Mouse (Mus musculus) lung, postnatal 0 days (tissue): Measurements from ENCODE around the gene Fut7.

Experiments used
- CTCF ChIP-seq: IDR thresholded peaks from 2 replicates; pipeline ENCODE4 v1.5.1; 2016; ENCODE audit warnings: antibody characterized with exemption, mild to moderate bottlenecking
- EP300 ChIP-seq: IDR thresholded peaks from 2 replicates; pipeline ENCODE4 v1.6.1; 2016; ENCODE audit warnings: antibody characterized with exemption, mild to moderate bottlenecking, control low read depth

DNA sequence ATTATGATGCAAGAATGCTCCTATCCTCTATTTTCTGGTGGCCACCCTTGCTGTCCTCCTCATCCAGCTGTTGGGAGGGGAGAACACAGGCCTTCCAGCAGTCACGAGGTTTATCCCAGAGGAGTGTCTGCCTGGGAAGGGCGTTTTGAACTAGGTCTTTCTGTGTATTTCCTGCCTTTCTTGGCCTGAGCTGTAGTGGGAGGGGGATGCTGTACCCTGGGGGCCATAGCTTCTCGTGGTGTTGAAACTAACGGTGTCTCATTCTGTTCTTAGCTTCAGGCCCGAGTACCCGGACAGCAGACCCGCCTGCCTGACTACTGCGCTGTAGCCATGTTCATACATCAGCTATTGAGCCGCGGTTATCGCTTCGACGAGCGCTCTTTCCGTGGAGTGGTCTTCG is 22.8 kb upstream of the Fut7 start:
- TF ChIP-seq CTCF, result no peak
- TF ChIP-seq EP300, result no peak
